Mouse (Mus musculus): ENCODE data around the gene Acap2.

DNA sequence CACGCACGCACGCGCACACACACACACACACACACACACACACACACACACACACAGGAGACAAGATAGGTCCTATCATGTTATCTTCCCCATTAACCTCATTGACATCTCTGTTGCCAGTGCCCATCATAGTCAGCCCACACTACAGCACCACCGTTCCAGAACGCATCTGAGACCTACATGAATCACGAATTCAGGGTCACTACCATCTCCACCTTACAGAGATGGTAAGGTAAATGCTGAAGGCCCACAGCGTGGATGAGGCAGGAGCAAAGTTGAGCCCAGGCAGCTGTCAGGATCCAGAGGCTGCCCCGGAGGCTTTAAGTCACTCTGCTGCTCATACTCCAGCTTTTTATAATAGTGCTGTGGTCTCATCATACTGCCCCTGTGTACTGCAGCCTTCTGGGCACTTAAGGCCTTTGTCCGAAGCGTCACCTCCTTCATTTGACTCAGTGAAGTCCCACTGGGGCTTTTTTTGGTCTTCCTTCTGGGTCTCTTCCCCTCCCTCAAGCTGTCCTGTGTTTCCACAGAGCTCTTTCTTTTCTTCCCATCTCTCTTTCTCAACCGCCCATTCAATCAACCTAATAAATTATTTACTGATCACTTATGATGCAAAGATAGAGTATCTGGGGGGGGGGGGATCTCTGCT lies 33.9 kb upstream of the Acap2 start:
- TF ChIP-seq CTCF (IDR thresholded peaks at IDR 0.05; ENCODE audit: low read depth) (no peak), EP300 (optimal IDR thresholded peaks at IDR 0.05) (no peak)
